Mouse (Mus musculus) ES-E14 (cell line): ENCODE results near the gene Wdfy4.

Source experiments
- HCFC1 ChIP-seq: IDR thresholded peaks from 2 replicates; pipeline ENCODE4 v1.6.1; 2012; ENCODE audit warnings: low read length, inconsistent platforms, borderline replicate concordance; ENCODE audit not compliant: insufficient read depth
- ZC3H11A ChIP-seq: IDR thresholded peaks from 2 replicates; pipeline ENCODE4 v1.6.1; 2012; ENCODE audit warnings: low read depth, mild to moderate bottlenecking, inconsistent platforms, low read length, borderline replicate concordance
- ZNF384 ChIP-seq: IDR thresholded peaks from 2 replicates; pipeline ENCODE4 v1.6.1; 2012; ENCODE audit warnings: low read depth, low read length, inconsistent platforms

DNA sequence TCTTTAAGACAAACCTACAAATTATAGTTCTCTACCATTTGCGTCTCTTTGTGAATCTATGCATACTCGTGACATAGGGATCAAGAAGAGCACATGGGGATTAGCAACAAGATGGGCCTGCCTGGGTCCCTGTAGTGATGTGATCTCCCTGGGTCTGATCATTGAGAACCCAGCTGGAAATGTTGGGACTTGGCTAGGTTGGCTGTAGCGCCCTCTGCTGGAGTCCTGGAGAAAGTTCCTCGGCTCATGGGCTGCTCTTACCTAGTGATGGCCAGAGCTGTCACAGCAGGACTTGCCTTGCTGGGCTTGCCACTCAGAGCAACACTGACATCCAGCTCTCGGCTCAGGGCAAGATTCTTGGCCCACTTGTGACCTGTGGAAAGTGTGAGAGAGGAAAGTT, 224.8 kb downstream of the Wdfy4 start:
- TF ChIP-seq HCFC1 (no peak), ZC3H11A (peak; percentile 78; the same call in 1 of the 2 replicates), ZNF384 (no peak)
